Mouse (Mus musculus): ENCODE measurements around the gene Emc10.

Emc10 gene

DNA sequence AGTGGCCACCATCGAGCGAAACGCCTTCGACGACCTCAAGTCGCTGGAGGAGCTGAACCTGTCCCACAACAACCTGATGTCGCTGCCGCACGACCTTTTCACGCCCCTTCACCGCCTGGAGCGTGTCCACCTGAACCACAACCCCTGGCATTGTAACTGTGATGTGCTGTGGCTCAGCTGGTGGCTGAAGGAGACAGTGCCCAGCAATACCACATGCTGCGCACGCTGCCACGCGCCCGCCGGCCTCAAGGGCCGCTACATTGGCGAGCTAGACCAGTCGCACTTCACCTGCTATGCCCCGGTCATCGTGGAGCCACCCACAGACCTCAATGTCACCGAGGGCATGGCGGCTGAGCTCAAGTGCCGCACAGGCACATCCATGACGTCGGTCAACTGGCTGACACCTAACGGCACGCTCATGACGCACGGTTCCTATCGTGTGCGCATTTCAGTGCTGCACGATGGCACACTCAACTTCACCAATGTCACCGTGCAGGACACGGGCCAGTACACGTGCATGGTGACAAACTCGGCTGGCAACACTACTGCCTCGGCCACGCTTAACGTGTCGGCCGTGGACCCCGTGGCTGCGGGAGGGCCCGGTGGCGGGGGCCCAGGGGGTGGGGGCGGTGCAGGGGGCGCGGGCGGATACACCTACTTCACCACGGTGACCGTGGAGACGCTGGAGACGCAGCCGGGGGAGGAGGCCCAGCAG is 34.7 kb downstream of the Emc10 start:
- DNase-seq, result no peak

DNA sequence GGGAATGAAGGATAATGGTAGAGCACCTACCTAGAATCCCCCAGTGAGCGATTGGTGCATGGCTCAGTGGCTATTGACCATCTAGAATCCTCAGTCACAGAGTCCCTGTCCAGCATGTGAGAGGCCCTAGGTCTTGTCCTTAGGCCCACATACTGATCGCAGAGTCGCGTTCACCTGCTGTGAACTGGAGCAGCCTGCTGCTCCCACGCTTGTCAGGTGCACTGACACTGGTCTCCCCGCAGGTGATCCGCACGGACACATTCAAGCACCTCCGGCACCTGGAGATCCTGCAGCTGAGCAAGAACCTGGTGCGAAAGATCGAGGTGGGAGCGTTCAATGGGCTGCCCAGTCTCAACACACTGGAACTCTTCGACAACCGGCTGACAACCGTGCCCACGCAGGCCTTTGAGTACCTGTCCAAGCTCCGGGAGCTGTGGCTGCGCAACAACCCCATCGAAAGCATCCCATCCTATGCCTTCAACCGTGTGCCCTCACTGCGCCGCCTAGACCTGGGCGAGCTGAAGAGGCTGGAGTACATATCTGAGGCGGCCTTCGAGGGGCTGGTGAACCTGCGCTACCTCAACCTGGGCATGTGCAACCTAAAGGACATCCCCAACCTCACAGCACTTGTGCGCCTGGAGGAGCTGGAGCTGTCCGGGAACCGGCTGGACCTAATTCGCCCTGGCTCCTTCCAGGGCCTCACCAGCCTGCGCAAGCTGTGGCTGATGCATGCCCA is 35.4 kb downstream of the Emc10 start:
- no peak for DNase-seq

- DNase-seq, result no peak
These were observed 36.3 kb downstream of the Emc10 start for GRCm38 (mm10) chr7:44460067-44460466.

GRCm38 (mm10) chr7:44456302-44456701 is 40.0 kb downstream of the Emc10 start:
- no peak for DNase-seq

- no peak for DNase-seq
These were observed 43.1 kb downstream of the Emc10 start for GRCm38 (mm10) chr7:44453256-44453655.

DNA sequence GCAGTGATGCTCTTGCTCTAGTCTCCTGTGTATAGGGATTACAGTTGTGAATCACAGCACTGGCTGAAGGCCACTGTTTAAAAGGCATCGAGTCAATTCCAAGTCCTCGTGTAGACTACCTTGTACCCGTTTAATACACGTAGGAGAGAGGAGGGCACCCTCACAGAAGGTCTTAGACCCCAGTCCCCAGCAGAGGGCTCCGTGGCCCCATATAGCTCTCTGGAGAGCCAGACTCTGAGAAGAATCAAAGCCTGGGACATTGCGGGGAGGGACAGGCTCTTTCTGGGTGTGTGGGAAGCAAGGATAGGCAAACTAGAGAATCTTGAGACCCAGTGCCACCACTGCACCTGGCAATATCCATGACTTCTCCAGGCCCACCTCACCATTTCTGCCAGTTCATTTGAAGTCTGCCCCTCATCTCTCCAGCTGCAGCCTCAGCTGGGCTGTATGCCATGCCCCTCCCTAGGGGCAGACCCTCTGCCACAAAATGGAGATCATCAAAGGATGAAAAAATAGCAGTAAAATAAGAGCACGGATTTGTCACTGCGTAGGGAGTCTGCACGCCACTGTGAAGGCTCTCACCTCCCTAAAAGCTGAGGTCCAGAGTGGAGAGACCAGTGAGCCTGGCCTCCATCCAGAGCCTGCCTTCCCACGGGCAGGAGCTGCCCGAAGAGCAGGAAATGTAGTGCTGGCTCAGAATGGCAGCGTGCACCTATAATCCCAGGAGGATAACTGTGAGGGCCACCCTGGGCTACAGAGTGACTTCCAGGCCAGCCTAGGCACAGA is 50.1 kb downstream of the Emc10 start:
- no peak for DNase-seq

DNA sequence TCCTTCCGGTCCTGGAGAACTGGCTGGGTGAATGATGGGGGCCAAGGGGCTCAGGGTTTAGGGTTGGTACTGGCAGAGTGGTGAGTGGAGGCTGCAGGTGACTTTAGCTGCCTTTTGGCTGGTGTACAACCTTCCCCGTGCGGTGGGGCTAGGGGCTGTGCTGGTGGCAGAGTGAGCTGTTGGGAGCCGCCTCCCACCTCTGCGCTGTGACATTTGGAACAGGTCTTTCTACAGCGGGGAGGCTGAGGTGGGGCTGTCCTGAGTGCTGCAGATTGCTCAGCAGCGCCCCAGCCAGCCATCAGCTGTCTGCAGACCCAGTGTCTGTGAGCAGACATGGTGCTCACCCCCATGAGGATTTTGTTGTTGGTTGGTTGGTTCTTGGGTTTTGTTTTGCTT is 50.8 kb downstream of the Emc10 start:
- DNase-seq, result no peak

DNA sequence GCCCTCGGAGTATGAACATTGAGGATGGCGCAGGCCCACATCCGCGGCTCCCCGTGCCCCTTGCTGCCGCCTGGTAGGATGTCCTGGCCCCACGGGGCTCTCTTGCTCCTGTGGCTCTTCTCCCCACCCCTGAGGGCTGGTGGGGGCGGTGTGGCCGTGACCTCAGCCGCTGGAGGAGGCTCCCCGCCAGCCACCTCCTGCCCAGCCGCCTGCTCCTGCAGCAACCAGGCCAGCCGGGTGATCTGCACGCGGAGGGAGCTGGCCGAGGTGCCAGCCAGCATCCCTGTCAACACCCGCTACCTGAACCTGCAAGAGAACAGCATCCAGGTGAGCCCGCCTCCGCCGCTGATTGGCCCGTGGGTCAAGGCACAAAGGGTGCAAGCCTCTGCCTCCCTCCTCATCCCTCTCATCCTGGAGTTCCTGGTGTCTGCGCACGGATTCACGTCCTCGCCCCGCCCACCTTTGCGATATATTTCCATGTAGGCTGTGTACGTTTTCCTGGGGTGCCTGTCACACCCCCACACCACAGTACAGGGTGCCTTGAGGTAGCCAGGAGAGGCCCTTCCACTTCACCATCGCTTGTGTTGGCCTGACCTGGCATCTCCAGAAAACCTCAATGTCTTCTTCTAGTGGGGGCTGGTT is 51.3 kb downstream of the Emc10 start:
- no peak for DNase-seq

DNA sequence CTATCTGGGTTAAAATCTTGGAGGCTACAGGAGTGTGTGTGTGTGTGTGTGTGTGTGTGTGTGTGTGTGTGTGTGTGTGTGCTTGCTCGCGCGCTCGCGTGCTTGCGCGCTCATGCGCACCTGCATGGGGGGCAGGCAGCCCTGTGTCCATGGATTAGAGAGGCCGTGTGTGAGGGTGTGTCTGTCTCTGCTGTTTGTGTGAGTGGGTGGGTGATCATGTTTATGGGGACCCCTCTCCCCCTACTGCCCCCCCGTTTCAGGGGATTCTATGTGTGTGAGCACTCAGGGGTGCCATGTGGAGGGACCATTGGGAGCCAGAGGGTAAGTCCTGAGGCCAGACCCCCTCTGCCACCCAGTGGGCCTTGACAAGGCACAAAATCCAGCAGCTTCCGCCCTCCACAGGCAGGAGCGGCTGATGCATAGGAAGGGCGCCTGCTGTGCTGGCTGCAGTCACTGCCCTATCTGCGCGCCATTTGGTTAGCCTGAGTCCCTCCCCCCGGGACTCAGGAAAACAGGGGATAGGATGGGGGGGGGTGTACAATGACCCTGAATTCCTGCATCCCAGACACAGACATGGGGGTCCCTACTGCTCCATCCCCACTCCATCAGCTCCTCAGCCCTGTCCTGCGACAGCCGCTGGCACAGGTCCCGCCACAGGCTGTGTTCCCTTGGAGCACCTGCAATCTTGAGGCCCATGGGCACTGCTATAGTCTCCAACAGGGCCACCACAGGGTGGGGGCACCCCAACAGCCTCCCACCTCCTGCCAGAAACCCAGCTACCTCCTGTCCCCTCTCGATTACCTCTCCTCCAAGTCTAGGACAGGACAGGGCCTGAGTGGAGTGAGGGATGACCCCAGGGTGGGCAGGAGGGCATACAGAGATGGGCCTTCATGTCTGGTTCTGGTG is 52.8 kb downstream of the Emc10 start:
- DNase-seq, result no peak

- no peak for DNase-seq
These were observed 53.9 kb downstream of the Emc10 start for GRCm38 (mm10) chr7:44442407-44442821.

- DNase-seq, result no peak
These were observed 54.6 kb downstream of the Emc10 start for GRCm38 (mm10) chr7:44441648-44442109.

DNA sequence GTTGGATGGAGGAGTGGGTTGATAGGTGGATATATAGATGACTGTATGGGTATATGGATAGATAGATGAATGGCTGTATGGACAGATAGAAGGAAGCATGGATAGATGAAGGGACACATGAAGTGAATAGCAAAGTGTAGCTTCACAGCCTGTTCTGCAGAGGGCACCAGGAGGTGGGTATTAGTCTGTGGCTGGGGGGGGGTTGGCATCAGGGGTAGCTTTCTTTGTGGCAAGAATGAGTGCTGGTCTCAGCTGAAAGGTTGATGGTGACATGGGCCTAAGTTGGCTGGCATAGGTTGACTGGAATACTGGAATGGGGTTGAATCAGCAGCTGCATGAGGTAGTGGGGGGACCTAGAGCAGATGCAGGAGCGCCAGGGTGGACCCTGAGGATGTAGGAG is 55.1 kb downstream of the Emc10 start:
- DNase-seq, result no peak

DNA sequence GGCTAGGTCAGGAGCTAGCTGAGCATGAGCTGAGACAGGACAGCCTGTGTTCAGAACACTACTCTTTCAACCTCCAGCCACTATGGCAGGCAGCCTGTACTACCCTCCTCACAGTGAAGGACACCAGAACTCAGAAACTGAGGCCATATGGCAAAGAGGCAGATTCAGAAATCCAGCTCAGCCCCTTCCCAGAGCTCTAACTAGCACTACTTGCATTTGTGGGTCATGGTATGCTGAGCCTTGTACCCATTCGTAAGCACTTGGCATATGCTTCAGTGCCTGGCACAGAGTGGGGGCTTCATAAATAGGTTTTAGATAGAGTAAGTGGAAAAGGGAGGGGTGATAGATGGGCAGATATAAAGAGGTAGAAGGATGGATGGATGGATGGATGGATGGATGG is 55.9 kb downstream of the Emc10 start:
- no peak for DNase-seq

Data from thymus, postnatal 25 days (tissue).